Mouse (Mus musculus): Measurements from ENCODE around the gene Nat8f7.
"Not testable (repeated sequence)": the region's sequence is repeated elsewhere in the genome, so short reads cannot be mapped to it uniquely, and the experiment has no call there.

Nat8f7 gene

DNA sequence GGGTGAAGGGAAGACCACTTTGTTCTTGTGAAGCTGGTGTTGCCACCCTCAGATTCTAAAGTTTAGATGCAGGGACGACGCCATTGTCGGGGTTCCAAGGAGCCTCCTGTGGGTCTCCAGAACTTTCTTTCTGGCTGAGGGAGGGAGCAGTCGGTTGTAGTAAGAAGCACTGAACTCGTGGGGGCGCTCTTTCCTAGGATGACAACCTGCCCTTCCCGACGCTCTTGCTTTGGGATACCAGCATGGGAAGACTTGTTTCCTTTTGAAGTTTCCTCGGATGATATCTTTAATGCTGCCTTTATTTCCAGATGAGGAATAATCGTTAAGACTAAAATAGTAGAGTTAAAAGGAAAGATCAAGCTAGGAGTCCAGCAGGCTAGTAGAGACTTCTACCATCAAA lies at the start of gene Nat8f7:
TSS of gene Nat8f7 (minus strand) at position 101 of the 400 bp plus-strand sequence.
- in situ Hi-C loops (cut with MboI, MseI): loop anchor here (5.0 kb wide), 1 partner anchor 54 kb away; the partner anchor contains the start of gene Nat8f3

DNA sequence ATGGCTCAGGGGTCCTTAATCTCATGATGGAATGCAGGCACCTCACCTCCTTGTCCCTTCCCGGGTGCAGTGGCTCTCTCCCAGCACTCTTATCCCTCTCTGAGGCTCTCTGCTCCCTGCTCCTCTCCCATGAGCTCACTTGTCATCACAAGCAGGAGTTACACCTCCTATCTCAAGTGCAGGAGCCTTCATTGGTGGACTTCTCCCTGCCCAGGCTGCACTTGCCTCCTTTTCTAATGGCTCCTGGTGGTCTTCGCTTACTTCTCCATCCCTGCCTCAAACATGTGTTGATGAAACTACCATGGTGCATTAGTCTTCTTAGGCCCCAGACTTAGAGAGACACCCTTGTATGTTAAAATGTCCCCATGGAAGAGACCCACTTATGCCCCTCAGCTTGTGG lies 49.7 kb upstream of the Nat8f7 start:
- in situ Hi-C loops (cut with MboI, MseI): loop anchor here (5.0 kb wide), 1 partner anchor 50 kb away; no protein-coding TSS in a partner anchor

GRCm38 (mm10) chr6:85755705-85756249 lies 42.8 kb upstream of the Nat8f7 start:
- in situ Hi-C loops (cut with MboI, MseI): not testable (repeated sequence)

GRCm38 (mm10) chr6:85709607-85710006 lies 3.4 kb downstream of the Nat8f7 start:
- in situ Hi-C loops (cut with MboI, MseI): loop anchor here (5.0 kb wide), 1 partner anchor 58 kb away; the partner anchor contains the start of gene Nat8f3

GRCm38 (mm10) chr6:85709206-85709605 lies 3.8 kb downstream of the Nat8f7 start:
- in situ Hi-C loops (cut with MboI, MseI): not testable (repeated sequence)

- in situ Hi-C loops (cut with MboI, MseI): loop anchor here (5.0 kb wide), 1 partner anchor 100 kb away; no protein-coding TSS in a partner anchor
Observed at GRCm38 (mm10) chr6:85701943-85702342, 11.1 kb downstream of the Nat8f7 start.
